In genomic region chr11:103334925-103335324, GRCm38 (mm10) we compare ENCODE assay signal across 18 mouse cellular contexts. TPM values are rescaled to one million over a fixed set of nuclear protein-coding genes. Genes with fewer than 3 reads are reported as not detected.
A peak's percentile ranks its signal among the peaks of the same experiment; 100 is the strongest.
DNase-seq lines count a peak whose midpoint lies in the region; ATAC-seq and TF ChIP-seq lines count a peak whose summit lies in the region.
"Had no signal": no experiment of that assay in that cellular context is flagged by ENCODE, and none has a peak within 500 bp of the region (broad histone marks: within the 10 kb centered on the region; RNA-seq: fewer than 3 reads in every experiment).

No protein-coding gene starts in this region.

- intact Hi-C loops in heart, postnatal 10 days (cut with DNase I), result no loop called here

- H3K27me3 ChIP-seq in kidney, adult 2 months (replicated peaks; ENCODE audit: control insufficient read depth, insufficient read depth, low read length), result no peaks in the 10 kb centered on the region
- peaks cover 10% of the 10 kb centered on the region for H3K27me3 ChIP-seq in kidney, embryonic 16.5 days (ENCODE audit: insufficient read depth, low read length)
- peaks cover 22% of the 10 kb centered on the region for H3K27me3 ChIP-seq in embryonic facial prominence, embryonic 14.5 days (replicated peaks; ENCODE audit: control insufficient read depth, insufficient read depth, low read length)
- no peaks in the 10 kb centered on the region for H3K27me3 ChIP-seq in small intestine, adult 2 months (ENCODE audit: control insufficient read depth, insufficient read depth, low read length)
- peaks cover 18% of the 10 kb centered on the region for H3K27me3 ChIP-seq in midbrain, embryonic 11.5 days (ENCODE audit: control insufficient read depth, insufficient read depth, low read length)

- TF ChIP-seq POLR2A in kidney, adult 2 months (IDR thresholded peaks at IDR 0.05; ENCODE audit: low read depth, low read length), result no peak
- TF ChIP-seq POLR2A in small intestine, adult 2 months (IDR thresholded peaks at IDR 0.05; ENCODE audit: low read depth, low read length), result no peak

- no peaks in the 10 kb centered on the region; the same call in 1 of the 2 replicates for H3K36me3 ChIP-seq in kidney, adult 2 months (ENCODE audit: control insufficient read depth, insufficient read depth, low read length)
- no peaks in the 10 kb centered on the region for H3K36me3 ChIP-seq in kidney, embryonic 16.5 days (ENCODE audit: insufficient read depth, low read length)
- no peaks in the 10 kb centered on the region for H3K36me3 ChIP-seq in embryonic facial prominence, embryonic 14.5 days (ENCODE audit: control insufficient read depth, insufficient read depth, low read length)
- H3K36me3 ChIP-seq in small intestine, adult 2 months (ENCODE audit: control insufficient read depth, insufficient read depth, low read length), result peaks cover 66% of the 10 kb centered on the region
- H3K36me3 ChIP-seq in midbrain, embryonic 11.5 days (ENCODE audit: control insufficient read depth, insufficient read depth, low read length), result no peaks in the 10 kb centered on the region
- H3K36me3 ChIP-seq: hindbrain, embryonic 13.5 days; limb, embryonic 13.5 days had no signal

- no peak for TF ChIP-seq CTCF in kidney, adult 2 months (conservative IDR thresholded peaks at IDR 0.05; ENCODE audit: insufficient read depth, insufficient read length, low read depth, low read length)
- TF ChIP-seq CTCF in small intestine, adult 2 months (IDR thresholded peaks at IDR 0.05; ENCODE audit: extremely low read depth, insufficient read length, insufficient replicate concordance, low read depth, low read length), result no peak

- no peak overlapping the region for H3K4me2 ChIP-seq in kidney, embryonic 16.5 days (replicated peaks; ENCODE audit: low read depth, low read length)
- no peak overlapping the region for H3K4me2 ChIP-seq in embryonic facial prominence, embryonic 14.5 days (ENCODE audit: low read depth, low read length)
- H3K4me2 ChIP-seq in midbrain, embryonic 11.5 days, result no peak overlapping the region

- WGBS in kidney, adult 2 months, result 47% methylated on average over 9 of the region's 9 CpGs
- 86% methylated on average over 9 of the region's 9 CpGs for WGBS in kidney, embryonic 16.5 days
- 72% methylated on average over 9 of the region's 9 CpGs for WGBS in embryonic facial prominence, embryonic 14.5 days
- WGBS in small intestine, adult 2 months, result 51% methylated on average over 9 of the region's 9 CpGs
- WGBS in midbrain, embryonic 11.5 days, result 90% methylated on average over 9 of the region's 9 CpGs

- no peak overlapping the region for H3K4me3 ChIP-seq in kidney, adult 2 months (ENCODE audit: insufficient read depth, low read depth, low read length)
- H3K4me3 ChIP-seq in kidney, embryonic 16.5 days (ENCODE audit: low read length), result no peak overlapping the region
- H3K4me3 ChIP-seq in embryonic facial prominence, embryonic 14.5 days (ENCODE audit: low read depth, low read length), result no peak overlapping the region
- no peak overlapping the region for H3K4me3 ChIP-seq in small intestine, adult 2 months (ENCODE audit: low read depth, low read length)
- no peak overlapping the region for H3K4me3 ChIP-seq in midbrain, embryonic 11.5 days (ENCODE audit: low read depth, low read length)
- H3K4me3 ChIP-seq: erythroblast, embryonic 14.5 days; hindbrain, embryonic 13.5 days; limb, embryonic 13.5 days; megakaryocyte, embryonic 14.5 days had no signal

- H3K9me3 ChIP-seq in kidney, embryonic 16.5 days (ENCODE audit: low read length), result no peaks in the 10 kb centered on the region
- H3K9me3 ChIP-seq in embryonic facial prominence, embryonic 14.5 days (ENCODE audit: control insufficient read depth, low read length), result no peaks in the 10 kb centered on the region
- H3K9me3 ChIP-seq in midbrain, embryonic 11.5 days (ENCODE audit: control insufficient read depth, low read length), result no peaks in the 10 kb centered on the region
- H3K9me3 ChIP-seq: hindbrain, embryonic 13.5 days; limb, embryonic 13.5 days; megakaryocyte, embryonic 14.5 days had no signal

- H3K4me1 ChIP-seq in kidney, adult 2 months (ENCODE audit: control insufficient read depth, insufficient read depth, low read length), result peaks cover 21% of the 10 kb centered on the region; the same call in 1 of the 2 replicates
- H3K4me1 ChIP-seq in kidney, embryonic 16.5 days (ENCODE audit: insufficient read depth, low read length), result peaks cover 32% of the 10 kb centered on the region
- H3K4me1 ChIP-seq in embryonic facial prominence, embryonic 14.5 days (ENCODE audit: control insufficient read depth, insufficient read depth, low read length), result peaks cover 11% of the 10 kb centered on the region
- H3K4me1 ChIP-seq in small intestine, adult 2 months (ENCODE audit: control insufficient read depth, insufficient read depth, insufficient read length, low read length), result peaks cover 11% of the 10 kb centered on the region
- peaks cover 2% of the 10 kb centered on the region; the same call in 1 of the 2 replicates for H3K4me1 ChIP-seq in midbrain, embryonic 11.5 days (ENCODE audit: control insufficient read depth, insufficient read depth, low read length)

- H3K27ac ChIP-seq in kidney, adult 2 months (ENCODE audit: insufficient read depth, low read depth, low read length), result peak overlapping the region; percentile 6; the same call in 1 of the 2 replicates
- H3K27ac ChIP-seq in kidney, embryonic 16.5 days (ENCODE audit: low read length), result no peak overlapping the region
- no peak overlapping the region for H3K27ac ChIP-seq in embryonic facial prominence, embryonic 14.5 days (replicated peaks; ENCODE audit: low read depth, low read length)
- peak overlapping the region; percentile 24; the same call in 1 of the 2 replicates for H3K27ac ChIP-seq in small intestine, adult 2 months (ENCODE audit: insufficient read depth, low read depth, low read length)
- H3K27ac ChIP-seq in midbrain, embryonic 11.5 days (ENCODE audit: low read depth, low read length), result no peak overlapping the region
- H3K27ac ChIP-seq: hindbrain, embryonic 13.5 days; limb, embryonic 13.5 days had no signal

- DNase-seq in kidney, adult 2 months, result peak; percentile 62
- peak; percentile 79 for DNase-seq in embryonic facial prominence, embryonic 14.5 days (ENCODE audit: low spot score)
- DNase-seq in urinary bladder, postnatal 10 days (ENCODE audit: low spot score), result peak; percentile 46
- DNase-seq in midbrain, embryonic 11.5 days (ENCODE audit: low spot score, missing footprints), result no peak
- no peak for DNase-seq in heart, postnatal 10 days
- DNase-seq: adrenal gland, postnatal 14 days; cerebellum, adult 9-10 months; layer of hippocampus, adult 9-11 months; thymus, postnatal 36 days had no signal

- H3K9ac ChIP-seq in kidney, embryonic 16.5 days (replicated peaks; ENCODE audit: low read length), result no peak overlapping the region
- H3K9ac ChIP-seq in embryonic facial prominence, embryonic 14.5 days (ENCODE audit: low read depth, low read length), result no peak overlapping the region
- no peak overlapping the region for H3K9ac ChIP-seq in midbrain, embryonic 11.5 days (ENCODE audit: low read length)
- H3K9ac ChIP-seq: limb, embryonic 13.5 days had no signal

- ATAC-seq in kidney, embryonic 16.5 days (ENCODE audit: low FRiP score, low TSS enrichment), result no peak
- ATAC-seq in embryonic facial prominence, embryonic 14.5 days (ENCODE audit: low read depth), result peak; percentile 62; the same call in 1 of the 2 replicates
- no peak for ATAC-seq in midbrain, embryonic 11.5 days (ENCODE audit: low FRiP score)
- ATAC-seq: forebrain, embryonic 16.5 days; intestine, postnatal 0 days; midbrain, embryonic 16.5 days had no signal

RNA-seq across cellular contexts. Expression of gene Arhgap27, which starts 28.6 kb away (rescaled TPM):
- 38.4 and 46.8 TPM in 2 replicates for polyA plus RNA-seq in kidney, adult 2 months (2012; rRNA removed)
- 17.8 and 18.7 TPM in 2 replicates for polyA plus RNA-seq in kidney, embryonic 16.5 days (2015; fragmentation: Nextera tagmentation; extraction: Ambion mirVana)
- 8.6 and 9.4 TPM in 2 replicates for polyA plus RNA-seq in embryonic facial prominence, embryonic 14.5 days (2014; fragmentation: Nextera tagmentation; extraction: Ambion mirVana)
- polyA plus RNA-seq in small intestine, adult 2 months (2012; rRNA removed), result 105 and 122 TPM in 2 replicates
- polyA plus RNA-seq in midbrain, embryonic 11.5 days (2014; fragmentation: Nextera tagmentation; extraction: Ambion mirVana), result 2.4 and 2.8 TPM in 2 replicates
- 10 to 100 TPM; 28.6 to 34.3 TPM for total RNA-seq in heart, postnatal 10 days (2021)

Comparison
In these comparisons a context has a peak if more than half of its experiments do, and no peak if none do; other contexts are left out.
1. H3K27ac ChIP-seq: peak in kidney, adult 2 months (single experiment) and small intestine, adult 2 months (single experiment); none in kidney, embryonic 16.5 days (single experiment), embryonic facial prominence, embryonic 14.5 days (single experiment) and midbrain, embryonic 11.5 days (single experiment).
2. DNase-seq: peak in kidney, adult 2 months (single experiment), embryonic facial prominence, embryonic 14.5 days (single experiment) and urinary bladder, postnatal 10 days (single experiment); none in midbrain, embryonic 11.5 days (single experiment) and heart, postnatal 10 days (0 of 2).